Mouse (Mus musculus): ENCODE measurements at regions not wholly inside any gene's neighbourhood (a gene's known extent, or its start where the extent isn't known, plus 50 kb on each side); places are given as distances from the start of the nearest gene placed in this dataset.

DNA sequence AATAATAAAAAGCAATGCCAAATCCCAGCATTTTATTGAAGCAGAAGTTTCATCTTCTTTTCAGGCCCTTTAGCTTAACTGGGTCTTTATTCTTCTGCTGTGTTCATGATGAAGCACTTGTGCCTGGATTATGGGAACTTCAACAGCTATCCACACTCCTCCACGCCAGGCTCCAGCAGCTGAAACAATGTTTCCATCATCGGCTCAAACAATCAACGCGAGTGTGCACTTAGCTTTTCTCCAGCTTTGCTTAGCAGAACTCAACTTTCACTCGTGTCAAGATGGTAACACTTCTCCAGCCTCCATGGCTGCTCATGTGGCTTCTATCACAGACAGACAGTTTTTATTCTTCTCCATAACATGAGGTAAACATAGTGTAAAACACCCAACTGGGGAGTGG lies 143.8 kb upstream of the Mdm1 start:
- no peak for DNase-seq

DNA sequence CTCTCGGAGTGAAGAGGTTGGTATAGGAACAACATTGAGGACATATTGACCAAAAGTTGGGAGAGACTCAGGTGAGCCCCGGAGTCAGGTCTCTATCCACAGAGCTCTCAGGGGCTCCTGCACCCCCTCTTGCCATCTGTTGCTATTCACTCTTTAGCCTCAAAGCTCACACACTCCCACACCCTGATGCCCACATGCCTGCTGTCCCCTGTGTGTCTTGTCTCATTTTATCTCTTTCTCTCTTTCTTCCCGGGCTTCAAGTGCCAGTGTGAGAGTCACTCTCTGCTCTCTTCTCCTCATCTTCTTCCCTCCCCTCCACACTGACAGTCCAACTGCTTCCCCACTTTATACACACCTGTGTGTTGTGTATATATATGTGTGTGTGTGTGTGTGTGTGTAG lies 141.0 kb upstream of the Mdm1 start:
- DNase-seq, result no peak

DNA sequence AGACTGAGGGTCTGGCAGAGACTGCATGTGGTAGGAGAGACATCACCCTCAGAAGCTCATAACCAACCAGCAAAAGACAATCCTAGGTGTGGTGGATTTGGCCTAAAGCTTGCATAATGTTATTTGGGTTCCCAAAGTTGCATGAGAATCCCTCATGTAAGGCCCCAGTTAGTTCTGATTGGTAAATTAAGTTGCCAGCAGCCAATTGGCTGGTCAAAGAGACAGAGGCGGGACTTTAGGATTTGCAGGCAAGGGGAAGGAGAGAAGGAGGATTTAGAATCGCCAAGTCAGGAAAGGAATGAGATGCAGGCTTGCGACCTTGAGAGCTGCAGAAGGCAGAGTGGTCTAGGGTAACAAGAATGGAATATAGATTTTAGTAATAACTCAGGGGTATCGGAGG lies 140.1 kb upstream of the Mdm1 start:
- DNase-seq, result no peak

DNA sequence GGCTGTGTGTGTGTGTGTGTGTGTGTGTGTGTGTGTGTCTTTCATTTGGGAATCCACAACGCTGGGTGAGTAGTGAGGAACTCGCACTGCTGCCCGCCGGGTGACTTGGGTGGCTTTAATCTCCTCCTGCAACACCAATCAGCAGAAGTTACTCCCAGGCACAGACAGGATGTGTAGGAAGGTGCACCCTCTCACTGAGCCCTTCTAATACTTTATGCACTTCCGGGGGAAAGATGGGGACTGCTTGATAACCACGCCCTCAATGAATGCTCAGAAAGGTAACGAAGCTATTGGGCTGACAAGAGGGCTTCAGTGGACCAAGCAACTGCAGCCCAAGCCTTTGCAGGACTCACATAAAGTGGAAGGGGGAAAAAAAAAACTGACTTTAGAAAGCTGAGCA lies 139.6 kb upstream of the Mdm1 start:
- no peak for DNase-seq

GRCm38 (mm10) chr10:118002559-118002958 lies 139.1 kb upstream of the Mdm1 start:
- no peak for DNase-seq

DNA sequence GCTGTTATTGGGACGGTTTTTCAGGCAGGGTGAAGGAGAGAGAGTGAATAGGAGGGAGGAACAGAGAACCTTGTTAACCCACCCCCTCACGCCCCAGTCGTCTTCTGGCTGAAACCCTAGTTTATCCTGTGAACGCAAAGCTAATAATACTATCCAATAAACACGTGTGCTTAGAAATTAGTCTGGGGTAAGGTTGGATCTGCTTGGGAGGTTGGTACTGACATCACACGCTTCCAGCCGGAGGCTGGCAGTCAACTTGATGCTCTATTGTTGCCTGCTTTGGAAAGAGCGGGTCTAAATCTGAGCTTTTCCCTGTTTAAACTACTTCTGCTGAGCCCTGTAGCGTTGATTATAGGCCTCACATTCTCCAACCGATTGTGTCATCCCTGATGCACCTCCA lies 138.4 kb upstream of the Mdm1 start:
- DNase-seq, result no peak

- DNase-seq, result peak in 1 of 2 experiments; percentile 20
Measured at GRCm38 (mm10) chr10:118003739-118004361, 137.8 kb upstream of the Mdm1 start.

DNA sequence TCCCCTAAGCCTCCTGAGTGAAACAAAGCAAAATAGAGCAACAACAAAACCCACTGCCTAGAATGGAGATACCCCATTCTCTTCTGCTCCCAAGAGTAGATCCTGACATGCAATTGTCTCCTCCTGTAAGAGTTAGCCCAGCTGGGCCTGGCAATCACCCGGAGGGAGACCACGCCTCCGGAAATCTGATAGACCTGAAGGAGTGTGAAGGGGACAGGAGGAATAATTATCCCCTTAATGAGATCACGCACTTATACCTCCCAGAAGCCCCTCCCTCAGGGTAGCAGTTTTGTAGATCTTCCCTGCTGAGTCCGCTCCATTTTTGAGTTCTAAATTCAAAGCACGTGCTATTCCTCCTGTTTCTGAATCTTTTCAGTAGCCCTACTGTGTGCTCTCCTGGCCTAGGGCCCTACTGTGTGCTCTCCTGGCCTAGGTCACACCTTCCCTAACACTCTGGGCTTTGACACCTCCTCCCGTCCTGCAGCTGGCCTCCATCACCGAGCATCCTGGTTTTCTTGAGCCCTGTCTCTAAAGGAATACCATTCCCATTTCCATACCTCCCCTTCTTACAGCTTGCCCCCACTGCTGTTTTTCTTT lies 137.2 kb upstream of the Mdm1 start:
- no peak for DNase-seq

GRCm38 (mm10) chr10:118006827-118007550 lies 134.6 kb upstream of the Mdm1 start:
- no peak for DNase-seq

- no peak for DNase-seq
Measured at GRCm38 (mm10) chr10:118007846-118008245, 133.8 kb upstream of the Mdm1 start.

- DNase-seq, result peak; percentile 40 to 65
Measured at GRCm38 (mm10) chr10:118011687-118012567, 129.7 kb upstream of the Mdm1 start.

DNA sequence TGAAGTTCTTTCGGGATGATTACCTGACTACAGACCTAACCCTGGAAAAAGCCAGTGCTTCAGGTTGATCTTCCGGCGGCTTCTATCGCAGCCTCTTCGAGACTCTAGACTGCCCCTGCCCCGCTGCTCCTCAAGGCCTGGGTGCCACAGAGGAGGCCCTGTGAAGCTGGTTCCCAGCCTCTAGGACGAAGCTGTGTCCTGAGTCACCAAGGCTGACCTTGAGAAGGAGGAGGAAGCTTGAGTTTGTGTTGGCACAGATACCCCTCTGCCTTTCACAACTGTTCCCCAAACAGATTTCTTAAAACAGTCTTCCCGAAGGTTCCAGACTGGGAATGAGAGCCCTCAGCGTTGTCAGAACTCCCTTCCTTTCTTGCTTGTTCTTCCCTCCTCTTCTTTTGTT lies 112.8 kb upstream of the Mdm1 start:
- DNase-seq, result no peak

GRCm38 (mm10) chr10:118034401-118034800 lies 107.2 kb upstream of the Mdm1 start:
- DNase-seq, result no peak

- DNase-seq, result no peak
Measured at GRCm38 (mm10) chr10:118035035-118035434, 106.6 kb upstream of the Mdm1 start.

DNA sequence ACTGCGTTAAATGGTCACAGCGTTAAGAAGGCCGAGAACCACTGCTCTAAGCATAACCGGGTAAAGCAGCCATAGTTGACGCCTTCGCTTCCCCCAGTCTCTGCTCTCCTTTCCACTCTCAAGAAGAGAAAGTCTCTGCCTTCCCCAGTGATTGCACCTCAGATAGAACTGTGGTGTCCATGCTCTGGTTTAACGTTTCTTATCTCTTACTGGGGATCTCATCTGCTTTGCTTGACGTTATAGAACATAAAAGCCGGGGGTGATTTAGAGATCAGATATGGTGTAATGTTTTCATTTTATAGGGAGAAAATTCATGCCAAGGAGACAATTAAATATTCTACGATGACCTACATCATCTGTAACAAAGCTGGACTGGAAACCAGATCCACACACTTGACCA lies 103.1 kb upstream of the Mdm1 start:
- no peak for DNase-seq

- DNase-seq, result no peak
Measured at GRCm38 (mm10) chr10:118039056-118039455, 102.6 kb upstream of the Mdm1 start.

GRCm38 (mm10) chr10:118041068-118041467 lies 100.5 kb upstream of the Mdm1 start:
- DNase-seq, result no peak

- DNase-seq, result no peak
Measured at GRCm38 (mm10) chr10:118043761-118044160, 97.8 kb upstream of the Mdm1 start.

DNA sequence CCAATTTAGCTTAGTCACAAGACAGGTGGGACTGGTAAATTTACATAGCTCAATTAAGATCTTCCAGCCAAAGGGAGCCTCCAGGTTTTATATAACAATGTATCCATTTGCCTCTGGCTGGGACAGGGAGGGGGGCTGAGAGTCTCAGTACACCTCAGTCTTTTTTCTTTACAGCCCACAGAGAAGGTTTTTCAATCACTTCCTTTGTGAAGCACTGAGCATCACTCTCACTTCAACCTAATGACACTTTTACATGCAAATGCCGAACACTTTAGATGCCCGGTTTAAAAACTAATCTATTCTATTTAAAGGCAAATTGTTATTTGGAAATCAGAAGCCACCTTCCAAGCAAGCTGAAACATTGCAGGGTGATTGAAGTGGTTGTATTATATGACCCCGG lies 96.8 kb upstream of the Mdm1 start:
- no peak for DNase-seq

GRCm38 (mm10) chr10:118045427-118045826 lies 96.2 kb upstream of the Mdm1 start:
- DNase-seq, result no peak

GRCm38 (mm10) chr10:118046328-118046727 lies 95.3 kb upstream of the Mdm1 start:
- DNase-seq, result no peak

DNA sequence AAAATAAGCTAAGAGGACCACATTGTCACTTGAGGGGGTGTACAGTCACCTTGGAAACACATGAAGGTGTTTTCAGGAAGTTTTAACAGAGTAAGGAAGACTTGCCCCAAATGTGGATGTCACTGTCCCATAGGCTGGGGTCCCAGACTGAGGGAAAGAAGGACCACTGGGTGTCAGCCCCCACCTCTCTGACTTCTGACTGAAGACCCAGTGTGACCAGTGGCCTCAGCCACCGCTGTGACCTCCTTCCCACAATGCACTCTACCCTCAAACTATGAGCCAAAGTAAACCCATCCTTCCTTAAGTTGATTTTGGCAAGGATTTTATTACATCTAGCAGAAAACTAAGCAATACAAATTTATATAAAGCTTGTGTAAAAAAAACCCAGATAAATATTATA lies 94.8 kb upstream of the Mdm1 start:
- no peak for DNase-seq

DNA sequence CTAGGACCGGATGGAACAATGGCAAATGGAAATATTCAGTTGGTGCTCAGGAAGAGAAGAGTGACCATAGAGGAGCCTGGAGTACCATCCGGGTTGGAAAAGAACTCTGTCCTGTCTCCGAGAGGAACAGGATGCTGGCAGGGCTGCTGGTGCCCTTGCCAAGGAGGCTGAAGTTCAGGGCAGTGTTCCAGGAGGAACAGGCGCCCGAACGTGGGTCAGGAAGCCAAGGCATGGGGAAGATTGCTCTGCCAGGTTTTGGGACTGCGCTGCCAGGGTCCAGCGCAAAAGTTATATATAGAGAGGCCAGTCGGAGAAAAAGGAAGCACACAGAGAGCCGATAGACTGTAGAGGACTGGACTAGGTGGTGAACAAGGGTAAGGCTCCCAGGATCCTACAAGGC lies 92.3 kb upstream of the Mdm1 start:
- DNase-seq, result peak; percentile 82 to 92

All from kidney, postnatal 25 days (tissue).